Mouse (Mus musculus): ENCODE measurements at regions not wholly inside any gene's neighbourhood (a gene's known extent, or its start where the extent isn't known, plus 50 kb on each side); places are given as distances from the start of the nearest gene placed in this dataset.

DNA sequence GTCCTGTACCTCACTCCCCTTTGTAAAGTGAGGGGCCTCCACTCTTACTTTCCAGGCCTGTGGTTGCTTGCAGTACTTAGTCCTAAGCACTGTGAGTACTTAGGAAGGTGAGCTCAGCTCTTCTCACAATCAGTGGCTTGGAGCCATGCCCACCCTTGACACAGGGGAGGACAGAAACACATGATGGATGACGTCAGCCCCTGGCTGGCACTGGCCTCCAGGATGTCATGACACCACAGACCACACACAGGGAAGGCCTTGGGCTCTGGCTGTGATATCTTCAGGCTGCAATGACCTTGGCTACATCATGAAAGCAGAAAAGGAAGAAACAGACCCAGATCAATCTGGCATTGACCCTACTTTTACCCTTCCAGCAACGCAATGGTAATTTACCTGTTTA is 113.0 kb upstream of the Zmiz1 start:
- ATAC-seq = no peak
- no peak overlapping the region for H3K27ac ChIP-seq (ENCODE audit: low read depth, low read length)
- WGBS = 58% methylated on average over 2 of the region's 2 CpGs
- no peaks in the 10 kb centered on the region for H3K27me3 ChIP-seq (replicated peaks; ENCODE audit: control insufficient read depth, insufficient read depth, low read length)
- H3K9me3 ChIP-seq (ENCODE audit: control insufficient read depth) = no peaks in the 10 kb centered on the region
- no peak overlapping the region for H3K4me2 ChIP-seq (replicated peaks; ENCODE audit: low read depth)
- H3K9ac ChIP-seq (ENCODE audit: low read depth, low read length) = no peak overlapping the region
- no peak overlapping the region for H3K4me3 ChIP-seq (ENCODE audit: low read depth, low read length)
- no peak for TF ChIP-seq CTCF (IDR thresholded peaks at IDR 0.05; ENCODE audit: low read depth)
- no peaks in the 10 kb centered on the region for H3K36me3 ChIP-seq (ENCODE audit: control insufficient read depth, insufficient read depth)
- peaks cover 12% of the 10 kb centered on the region for H3K4me1 ChIP-seq (replicated peaks; ENCODE audit: control insufficient read depth, insufficient read depth, low read length)

GRCm38 (mm10) chr14:25346813-25347610 is 112.0 kb upstream of the Zmiz1 start:
- no peaks in the 10 kb centered on the region for H3K36me3 ChIP-seq (ENCODE audit: control insufficient read depth, insufficient read depth)
- no peak overlapping the region for H3K9ac ChIP-seq (ENCODE audit: low read depth, low read length)
- no peak for TF ChIP-seq CTCF (IDR thresholded peaks at IDR 0.05; ENCODE audit: low read depth)
- no peaks in the 10 kb centered on the region for H3K9me3 ChIP-seq (ENCODE audit: control insufficient read depth)
- no peak for ATAC-seq
- no peaks in the 10 kb centered on the region for H3K27me3 ChIP-seq (replicated peaks; ENCODE audit: control insufficient read depth, insufficient read depth, low read length)
- 74% methylated on average over 7 of the region's 7 CpGs for WGBS
- peaks cover 9% of the 10 kb centered on the region for H3K4me1 ChIP-seq (replicated peaks; ENCODE audit: control insufficient read depth, insufficient read depth, low read length)
- no peak overlapping the region for H3K4me3 ChIP-seq (ENCODE audit: low read depth, low read length)
- H3K4me2 ChIP-seq (replicated peaks; ENCODE audit: low read depth) = no peak overlapping the region
- no peak overlapping the region for H3K27ac ChIP-seq (ENCODE audit: low read depth, low read length)

DNA sequence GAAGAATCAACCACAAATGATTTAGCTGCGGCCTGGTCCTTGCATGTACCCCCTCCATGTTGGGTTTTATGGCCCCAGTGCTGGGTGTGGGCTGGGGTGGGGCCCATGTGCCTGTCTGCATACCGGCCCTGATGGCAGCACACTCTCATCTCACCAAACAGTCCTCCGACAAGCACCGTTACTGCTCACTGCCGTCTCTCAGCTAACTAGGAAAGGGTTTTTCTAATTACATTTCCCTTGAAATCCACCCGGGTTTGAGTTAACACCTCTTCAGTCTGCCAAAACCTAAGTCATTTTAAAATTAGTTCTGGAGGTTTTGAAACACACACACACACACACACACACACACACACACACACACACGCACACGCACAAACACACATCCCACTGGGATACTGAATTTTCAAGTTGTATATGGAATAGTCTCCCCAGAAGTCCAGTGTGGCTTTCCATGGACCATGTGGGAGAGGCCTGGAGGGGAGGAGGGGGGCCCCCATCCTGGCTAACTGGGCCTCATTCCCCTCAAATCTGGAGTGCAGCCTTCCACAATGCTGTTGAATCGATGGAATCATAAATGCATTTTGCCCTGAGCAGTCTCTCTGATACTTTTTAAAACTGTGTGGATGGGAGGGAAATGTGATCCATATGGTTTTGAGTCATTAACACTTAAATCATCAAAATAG is 108.6 kb upstream of the Zmiz1 start:
- no peak for TF ChIP-seq CTCF (IDR thresholded peaks at IDR 0.05; ENCODE audit: low read depth)
- WGBS = 47% methylated on average over 9 of the region's 9 CpGs
- no peak overlapping the region for H3K9ac ChIP-seq (ENCODE audit: low read depth, low read length)

GRCm38 (mm10) chr14:25353804-25354203 is 105.2 kb upstream of the Zmiz1 start:
- Histone ChIP-seq H3K36me3 (ENCODE audit: control insufficient read depth, insufficient read depth) (no peaks in the 10 kb centered on the region), H3K4me2 (replicated peaks; ENCODE audit: low read depth) (no peak overlapping the region), H3K9me3 (ENCODE audit: control insufficient read depth) (no peaks in the 10 kb centered on the region), H3K27me3 (replicated peaks; ENCODE audit: control insufficient read depth, insufficient read depth, low read length) (no peaks in the 10 kb centered on the region), H3K4me3 (ENCODE audit: low read depth, low read length) (no peak overlapping the region), H3K4me1 (replicated peaks; ENCODE audit: control insufficient read depth, insufficient read depth, low read length) (0 out of 2 replicates have a peak, but pooled peaks cover 2% of the 10 kb centered on the region), H3K27ac (ENCODE audit: low read depth, low read length) (no peak overlapping the region; the same call in 1 of the 2 replicates), H3K9ac (ENCODE audit: low read depth, low read length) (no peak overlapping the region)
- TF ChIP-seq CTCF (IDR thresholded peaks at IDR 0.05; ENCODE audit: low read depth) = no peak
- WGBS = 71% methylated on average over 8 of the region's 8 CpGs
- ATAC-seq = no peak

More for the DNA sequence above, 108.6 kb upstream of the Zmiz1 start:
- ATAC-seq = no peak
- Histone ChIP-seq H3K4me3 (ENCODE audit: low read depth, low read length) (no peak overlapping the region), H3K36me3 (ENCODE audit: control insufficient read depth, insufficient read depth) (no peaks in the 10 kb centered on the region), H3K4me2 (replicated peaks; ENCODE audit: low read depth) (no peak overlapping the region), H3K27ac (ENCODE audit: low read depth, low read length) (no peak overlapping the region), H3K9me3 (ENCODE audit: control insufficient read depth) (no peaks in the 10 kb centered on the region), H3K27me3 (replicated peaks; ENCODE audit: control insufficient read depth, insufficient read depth, low read length) (no peaks in the 10 kb centered on the region), H3K4me1 (replicated peaks; ENCODE audit: control insufficient read depth, insufficient read depth, low read length) (peaks cover 6% of the 10 kb centered on the region; the same call in 1 of the 2 replicates)

GRCm38 (mm10) chr14:25354288-25354850 is 104.6 kb upstream of the Zmiz1 start:
- H3K4me2 ChIP-seq (replicated peaks; ENCODE audit: low read depth) = no peak overlapping the region
- 82% methylated on average over 7 of the region's 7 CpGs for WGBS
- no peaks in the 10 kb centered on the region for H3K27me3 ChIP-seq (replicated peaks; ENCODE audit: control insufficient read depth, insufficient read depth, low read length)
- ATAC-seq = no peak
- no peak overlapping the region for H3K4me3 ChIP-seq (ENCODE audit: low read depth, low read length)
- TF ChIP-seq CTCF (IDR thresholded peaks at IDR 0.05; ENCODE audit: low read depth) = no peak
- no peak overlapping the region for H3K9ac ChIP-seq (ENCODE audit: low read depth, low read length)
- no peaks in the 10 kb centered on the region for H3K36me3 ChIP-seq (ENCODE audit: control insufficient read depth, insufficient read depth)
- 0 out of 2 replicates have a peak, but pooled peaks cover 2% of the 10 kb centered on the region for H3K4me1 ChIP-seq (replicated peaks; ENCODE audit: control insufficient read depth, insufficient read depth, low read length)
- H3K27ac ChIP-seq (ENCODE audit: low read depth, low read length) = no peak overlapping the region; the same call in 1 of the 2 replicates
- no peaks in the 10 kb centered on the region for H3K9me3 ChIP-seq (ENCODE audit: control insufficient read depth)

- no peak for ATAC-seq
- Histone ChIP-seq H3K9me3 (ENCODE audit: control insufficient read depth) (no peaks in the 10 kb centered on the region), H3K9ac (ENCODE audit: low read depth, low read length) (no peak overlapping the region), H3K4me1 (replicated peaks; ENCODE audit: control insufficient read depth, insufficient read depth, low read length) (no peaks in the 10 kb centered on the region), H3K36me3 (ENCODE audit: control insufficient read depth, insufficient read depth) (no peaks in the 10 kb centered on the region), H3K27me3 (replicated peaks; ENCODE audit: control insufficient read depth, insufficient read depth, low read length) (no peaks in the 10 kb centered on the region), H3K4me2 (replicated peaks; ENCODE audit: low read depth) (no peak overlapping the region), H3K4me3 (ENCODE audit: low read depth, low read length) (no peak overlapping the region), H3K27ac (ENCODE audit: low read depth, low read length) (no peak overlapping the region)
- TF ChIP-seq CTCF (IDR thresholded peaks at IDR 0.05; ENCODE audit: low read depth) = no peak
- WGBS = 80% methylated on average over 9 of the region's 9 CpGs
These were observed 101.2 kb upstream of the Zmiz1 start for GRCm38 (mm10) chr14:25357805-25358204.

All from intestine, postnatal 0 days (tissue).